Mouse (Mus musculus) left cerebral cortex, postnatal 4 days (tissue): ENCODE results near the gene Itpka. TPM values are rescaled to one million over a fixed set of nuclear protein-coding genes. Genes with fewer than 3 reads are reported as not detected.
"Not testable (repeated sequence)": the region's sequence is repeated elsewhere in the genome, so short reads cannot be mapped to it uniquely, and the experiment has no call there.

Experiments
- DNase-seq: peaks from one replicate; pipeline ENCODE4 v3.0.0-alpha.2; 2022
- intact Hi-C: fragments of 180-260 bp; cut with DNase I; formaldehyde crosslinking; loops from one replicate; pipeline ENCODE4 v1.15.1; 2025
- total RNA-seq, 2 experiments: library from RNA; stranded (reverse); gene quantifications; 2 replicates each; pipeline ENCODE4 v1.2.3; 2021

The Itpka gene
- total RNA-seq: 10 to 100 TPM; 15.1 to 19.5 TPM

GRCm38 (mm10) chr2:119741581-119742411 is at the start of gene Itpka:
Gene Itpka, plus strand, starts transcription at chr2:119742337.
- intact Hi-C loops: no loop called here
- peak; percentile 48 for DNase-seq

DNA sequence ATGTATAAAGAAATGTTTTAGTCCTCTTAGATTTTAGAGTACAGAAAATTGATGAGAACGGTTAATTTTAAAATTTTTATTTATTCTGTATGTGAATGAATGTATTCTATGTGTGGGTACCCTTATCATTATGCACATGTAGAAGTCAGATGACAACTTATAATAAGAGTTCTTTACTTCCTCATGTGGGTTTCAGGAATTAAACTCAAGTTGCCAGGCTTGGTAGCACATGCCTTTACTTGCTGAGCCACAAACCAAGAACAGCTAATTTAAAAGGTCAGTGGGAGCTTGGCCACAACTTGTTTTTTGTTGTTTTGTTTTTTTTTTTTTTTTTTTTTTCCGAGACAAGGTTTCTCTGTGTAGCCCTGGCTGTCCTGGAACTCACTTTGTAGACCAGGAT is 47.3 kb upstream of the Itpka start:
- DNase-seq: no peak
- intact Hi-C loops: no loop called here

GRCm38 (mm10) chr2:119696111-119696510 is 46.0 kb upstream of the Itpka start:
- intact Hi-C loops: no loop called here
- DNase-seq: no peak

DNA sequence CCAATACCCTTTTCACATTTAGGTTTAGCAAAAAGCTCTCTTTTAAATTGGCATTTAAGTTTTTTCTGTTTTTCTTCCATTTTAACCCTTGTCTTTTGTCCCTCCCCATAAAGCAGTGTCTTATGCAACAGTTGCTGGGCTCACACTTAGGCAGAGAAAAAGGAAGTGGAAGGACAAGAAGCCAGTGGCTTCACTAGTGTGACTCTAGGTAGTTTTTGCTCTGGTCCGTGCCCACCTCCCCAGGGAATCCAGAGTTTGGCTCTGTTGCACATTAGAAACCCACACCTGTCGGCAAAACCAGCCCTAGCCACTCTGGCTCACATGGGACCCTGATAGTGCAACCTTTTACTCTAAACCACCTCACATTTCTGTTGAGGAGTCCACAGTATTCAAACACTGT is 43.7 kb upstream of the Itpka start:
- intact Hi-C loops: no loop called here
- DNase-seq: no peak

- intact Hi-C loops: no loop called here
- DNase-seq: no peak
Observed at GRCm38 (mm10) chr2:119699962-119700361, 42.2 kb upstream of the Itpka start.

- intact Hi-C loops: no loop called here
- DNase-seq: no peak
Observed at GRCm38 (mm10) chr2:119703171-119703570, 39.0 kb upstream of the Itpka start.

DNA sequence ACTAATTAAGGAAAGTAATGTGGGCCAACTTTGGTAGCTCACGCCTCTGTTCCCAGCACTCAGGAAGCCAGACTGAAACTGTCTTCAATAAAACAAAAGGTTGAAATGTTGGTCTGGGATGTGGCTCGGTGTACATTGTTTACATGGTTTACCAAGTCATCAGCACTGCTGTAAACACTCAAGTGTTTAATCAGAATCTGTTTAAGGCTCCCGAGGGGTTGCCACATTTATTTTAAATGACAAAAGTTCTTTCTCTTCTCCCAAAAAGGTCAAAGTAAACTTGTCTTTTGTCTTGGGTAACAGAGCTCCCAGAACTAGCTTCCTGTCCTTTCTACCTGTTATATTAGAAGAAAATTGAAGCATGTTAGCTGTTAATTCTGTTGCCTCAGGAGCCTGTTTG is 34.5 kb upstream of the Itpka start:
- no peak for DNase-seq
- intact Hi-C loops: no loop called here

DNA sequence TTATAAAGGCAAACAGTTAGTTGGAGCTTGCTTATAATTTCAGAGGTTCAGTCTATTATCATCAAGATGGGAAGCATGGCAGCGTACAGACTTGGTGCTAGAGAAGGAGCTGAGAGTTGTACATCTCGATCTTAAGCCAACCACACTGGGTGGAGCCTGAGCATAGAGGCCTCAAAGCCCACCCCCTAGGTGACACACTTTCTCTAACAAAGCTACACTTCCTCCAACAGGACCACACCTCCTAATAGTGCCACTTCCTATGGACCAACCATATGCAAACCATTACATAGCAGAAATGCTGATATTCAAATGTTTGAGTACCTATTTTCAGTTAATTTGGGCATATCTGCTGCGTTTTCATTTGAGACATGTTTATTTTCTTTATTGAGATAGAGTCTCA is 32.1 kb upstream of the Itpka start:
- intact Hi-C loops: no loop called here
- no peak for DNase-seq

- intact Hi-C loops, DNase-seq: not testable (repeated sequence)
Observed at GRCm38 (mm10) chr2:119715868-119716267, 26.3 kb upstream of the Itpka start.

DNA sequence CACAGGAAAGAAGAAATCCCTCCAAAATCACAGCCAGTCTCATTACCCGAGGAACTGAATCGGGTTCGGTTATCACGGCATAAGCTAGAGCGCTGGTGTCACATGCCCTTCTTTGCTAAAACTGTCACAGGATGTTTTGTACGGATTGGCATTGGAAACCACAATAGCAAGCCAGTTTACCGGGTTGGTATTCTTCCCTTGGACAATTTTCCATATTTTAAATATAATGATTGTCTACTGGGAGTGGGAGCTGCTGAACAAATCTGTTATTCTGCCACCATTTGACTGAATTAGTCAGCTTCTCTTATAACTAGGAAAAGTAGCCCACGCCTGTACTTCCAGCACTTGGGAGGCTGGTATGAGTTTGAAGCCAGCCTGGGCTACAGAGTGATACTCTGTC is 21.1 kb upstream of the Itpka start:
- intact Hi-C loops: no loop called here
- no peak for DNase-seq

DNA sequence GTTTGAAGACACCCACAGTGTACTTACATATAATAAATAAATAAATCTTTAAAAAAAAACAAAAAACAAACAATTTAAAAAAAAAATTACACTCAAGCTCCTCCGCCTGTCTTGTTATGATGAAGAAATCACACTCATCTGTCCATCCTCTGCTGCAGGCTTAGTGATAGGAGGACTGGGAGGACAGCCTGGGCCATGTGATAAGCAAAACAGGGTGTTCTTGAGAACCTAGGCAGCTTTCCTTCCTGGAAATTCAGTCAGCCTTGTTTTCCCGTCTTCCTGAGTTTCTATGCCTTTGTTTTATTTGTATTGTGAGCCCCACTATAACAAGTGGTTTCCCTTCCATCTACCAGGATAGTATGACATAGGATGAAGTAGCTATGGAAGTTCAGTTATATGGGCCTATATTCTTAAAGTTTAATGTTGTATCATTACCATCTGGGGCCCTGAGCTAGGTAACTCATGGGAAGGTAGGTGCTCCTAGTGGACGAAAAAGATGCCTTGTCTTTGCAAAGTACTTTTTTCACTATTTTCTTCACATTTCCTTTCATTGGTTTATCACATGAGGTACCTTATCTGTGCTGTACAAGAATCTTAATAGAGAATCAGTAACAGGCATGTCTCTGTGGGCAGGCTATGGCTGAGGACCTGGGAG is 14.2 kb upstream of the Itpka start:
- DNase-seq: no peak
- intact Hi-C loops: no loop called here

- DNase-seq: no peak
- intact Hi-C loops: no loop called here
Observed at GRCm38 (mm10) chr2:119730735-119731134, 11.4 kb upstream of the Itpka start.

- DNase-seq: no peak
- intact Hi-C loops: no loop called here
Observed at GRCm38 (mm10) chr2:119737124-119737523, 5.0 kb upstream of the Itpka start.

DNA sequence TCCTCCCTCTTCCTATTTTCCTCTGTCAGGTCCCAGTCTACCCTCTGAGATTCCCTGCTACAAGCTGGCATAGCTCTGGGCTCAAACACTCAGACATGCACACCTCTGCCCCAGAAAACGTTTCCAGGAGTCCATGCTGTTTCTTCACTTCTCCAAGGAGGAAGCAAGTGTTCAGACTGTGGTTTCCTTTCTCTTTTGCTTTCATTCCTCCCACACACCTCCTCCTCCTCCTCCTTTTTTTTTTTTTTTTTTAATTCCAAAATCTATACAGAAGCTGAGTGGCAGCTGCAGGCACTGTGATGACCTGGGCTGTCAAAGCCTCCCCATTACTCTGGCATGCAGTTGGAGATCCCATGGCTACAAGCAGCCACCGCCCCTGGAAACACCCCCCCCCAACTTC is 1.6 kb upstream of the Itpka start:
- intact Hi-C loops: no loop called here
- DNase-seq: no peak

GRCm38 (mm10) chr2:119742461-119743175 is 481 bp downstream of the Itpka start:
- no peak for DNase-seq
- intact Hi-C loops: no loop called here

GRCm38 (mm10) chr2:119743176-119743807 is 1.2 kb downstream of the Itpka start:
- intact Hi-C loops: no loop called here
- DNase-seq: no peak

DNA sequence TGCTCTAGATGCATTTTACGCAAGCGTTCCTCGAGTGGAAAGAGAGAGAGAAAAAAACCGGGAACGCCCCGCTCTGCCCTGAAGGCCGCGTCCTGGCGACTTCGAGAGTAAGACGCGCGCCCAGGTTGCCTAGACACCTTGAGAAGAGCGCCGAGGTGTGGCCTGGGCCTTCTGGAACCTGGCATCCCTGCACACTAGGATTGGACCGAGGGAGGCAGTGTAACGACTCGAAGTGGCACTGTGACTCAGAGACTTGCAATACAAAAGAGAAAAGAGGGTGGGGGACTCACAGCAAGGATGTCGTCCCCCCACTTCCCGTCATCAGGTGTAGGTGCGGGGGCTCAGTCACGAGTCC is 1.6 kb downstream of the Itpka start:
- intact Hi-C loops: no loop called here
- no peak for DNase-seq

DNA sequence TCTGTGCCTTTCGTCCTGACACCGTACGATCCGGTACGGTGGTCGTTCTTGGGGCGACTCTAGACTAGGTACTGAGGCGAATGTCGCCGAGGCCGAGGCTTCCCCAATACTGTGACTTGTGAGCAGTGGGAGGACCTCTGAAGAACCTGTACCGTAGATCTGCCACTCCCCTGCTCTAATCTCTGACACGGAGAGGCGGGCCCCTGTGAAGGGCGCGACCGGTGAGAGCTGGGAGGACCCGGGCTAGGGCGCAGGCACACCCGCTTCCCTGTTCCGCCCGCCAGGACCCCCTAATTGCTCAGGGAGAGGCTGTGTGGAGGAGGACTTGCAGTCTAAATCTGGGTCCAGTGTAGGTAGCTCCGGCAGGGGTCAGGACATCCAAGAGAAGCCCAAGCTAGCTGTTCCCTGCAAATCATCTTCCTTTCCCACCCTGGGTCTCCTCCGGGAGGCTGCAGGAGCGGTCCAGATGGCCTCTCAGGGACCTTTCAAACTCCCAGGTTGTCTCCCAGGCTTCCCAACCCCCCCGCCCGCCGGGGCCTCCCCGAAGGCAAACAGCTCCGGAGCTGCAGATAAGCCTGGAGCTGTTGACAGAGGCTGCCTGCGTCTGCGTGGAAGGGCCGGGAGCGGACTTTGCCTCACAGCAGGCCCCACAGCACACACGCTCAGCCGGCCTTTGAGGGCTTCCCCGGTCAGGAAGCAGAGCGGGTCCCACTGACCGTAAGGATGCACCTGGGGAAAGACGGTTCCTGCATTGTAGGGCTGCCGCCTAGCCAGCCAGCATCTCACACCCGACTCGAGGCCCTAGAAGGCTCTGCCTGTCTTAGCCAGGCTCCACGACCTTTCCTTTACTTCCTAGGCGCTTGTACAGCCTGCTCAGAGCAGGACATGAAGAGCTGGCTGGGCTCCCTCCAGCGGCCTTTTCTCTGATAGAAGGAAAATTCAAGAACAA is 2.3 kb downstream of the Itpka start:
- DNase-seq: peak; percentile 15
- intact Hi-C loops: no loop called here

DNA sequence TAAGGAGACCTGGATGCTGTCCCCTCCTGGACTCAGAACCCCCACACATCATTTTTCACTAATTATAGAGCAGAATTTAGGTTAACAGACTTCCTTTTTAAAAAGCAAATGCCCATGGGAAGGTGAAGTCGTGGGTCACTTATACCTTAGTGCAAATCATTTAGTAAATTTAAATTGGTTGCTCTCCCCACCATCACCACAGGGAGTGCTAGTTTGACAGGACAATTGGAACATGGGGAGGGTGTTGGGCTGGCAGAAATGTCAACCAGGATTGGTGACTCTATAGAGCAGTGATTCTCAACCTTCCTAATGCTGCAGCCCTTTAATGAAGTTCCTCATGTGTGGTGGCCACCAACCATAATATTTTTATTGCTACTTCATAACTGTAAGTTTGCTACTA is 3.1 kb downstream of the Itpka start:
- no peak for DNase-seq
- intact Hi-C loops: no loop called here

DNA sequence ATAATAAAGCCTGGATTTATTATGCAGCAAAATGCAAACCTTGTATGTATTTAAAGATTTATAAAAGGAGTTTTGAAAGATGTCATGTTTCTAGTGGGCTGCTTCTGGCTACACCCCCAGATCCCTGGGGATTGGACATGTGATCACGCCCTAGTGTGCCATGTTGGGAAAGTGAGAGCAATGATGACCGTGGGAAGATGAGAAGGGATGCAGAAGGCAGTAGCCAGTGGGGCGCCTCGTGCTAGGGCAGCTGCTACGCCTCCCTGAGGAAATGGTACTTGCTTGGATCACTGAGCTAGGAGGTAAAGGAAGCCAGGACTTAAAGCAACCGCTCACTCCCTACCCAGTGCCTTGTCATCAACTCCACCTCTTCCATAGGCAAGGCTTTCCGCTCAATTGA is 5.4 kb downstream of the Itpka start:
- DNase-seq: no peak
- intact Hi-C loops: no loop called here
